Mouse (Mus musculus) liver, postnatal 0 days (tissue): ENCODE results near the gene Fbxl18.

Experiments
- CTCF ChIP-seq: sonication (generic); IDR thresholded peaks from 2 replicates; pipeline ENCODE4 v1.5.1; 2016; ENCODE audit warnings: antibody characterized with exemption, low read depth
- EP300 ChIP-seq: IDR thresholded peaks from 2 replicates; pipeline ENCODE4 v1.6.1; 2016; ENCODE audit warnings: antibody characterized with exemption, low read depth, mild to moderate bottlenecking

DNA sequence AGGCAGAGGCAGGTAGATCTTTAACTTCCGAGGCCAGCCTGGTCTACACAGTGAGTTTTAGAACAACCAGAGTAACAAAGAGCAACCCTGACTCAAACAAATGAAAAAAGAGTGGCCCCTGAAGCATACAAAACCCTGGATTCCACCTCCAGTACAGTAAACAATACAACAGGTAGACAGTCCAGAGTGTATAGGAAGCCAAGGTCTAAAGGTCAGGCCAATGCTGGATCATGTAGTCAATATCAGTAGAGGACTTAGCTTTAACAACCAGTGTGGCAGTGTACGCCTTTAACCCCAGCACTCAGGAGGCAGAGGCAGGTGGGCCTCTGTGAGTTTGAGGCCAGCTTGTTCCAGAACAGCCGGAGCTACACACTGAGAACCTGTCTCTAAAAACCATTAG lies 17.1 kb upstream of the Fbxl18 start:
- TF ChIP-seq EP300: no peak
- no peak for TF ChIP-seq CTCF
